Mouse (Mus musculus) heart, embryonic 11.5 days (tissue): Measurements from ENCODE around the gene Arhgap10. TPM values are rescaled to one million over a fixed set of nuclear protein-coding genes. Genes with fewer than 3 reads are reported as not detected.

Source experiments
- ATAC-seq: fragments of 200-750 bp; cut with Nextera tagmentation; replicated peaks from 2 replicates; pipeline ENCODE4 v1.8.0; 2017; ENCODE audit warnings: moderate library complexity; ENCODE audit not compliant: insufficient number of reproducible peaks, low FRiP score, low TSS enrichment
- H3K27ac ChIP-seq: fragments of 300-500 bp; sonication (generic); 2 replicates; pipeline ENCODE4 v1.5.1; 2014; ENCODE audit warnings: mild to moderate bottlenecking, low read depth, low read length
- H3K27me3 ChIP-seq: fragments of 300-500 bp; sonication (generic); 2 replicates; pipeline ENCODE4 v1.6.1; 2014; ENCODE audit warnings: mild to moderate bottlenecking, low read length, mixed read lengths; ENCODE audit not compliant: control insufficient read depth, insufficient read depth
- H3K36me3 ChIP-seq: fragments of 300-500 bp; sonication (generic); 2 replicates; pipeline ENCODE4 v1.6.1; 2014; ENCODE audit warnings: mild to moderate bottlenecking, low read length, moderate library complexity, mixed read lengths; ENCODE audit not compliant: control insufficient read depth, insufficient read depth
- H3K4me1 ChIP-seq: fragments of 300-500 bp; sonication (generic); 2 replicates; pipeline ENCODE4 v1.6.1; 2014; ENCODE audit warnings: low read length; ENCODE audit not compliant: control insufficient read depth, insufficient read depth
- H3K4me2 ChIP-seq: fragments of 300-500 bp; sonication (generic); 2 replicates; pipeline ENCODE4 v1.6.1; 2014; ENCODE audit warnings: mild to moderate bottlenecking, moderate library complexity
- H3K4me3 ChIP-seq: fragments of 300-500 bp; sonication (generic); 2 replicates; pipeline ENCODE4 v1.5.1; 2014; ENCODE audit warnings: low read depth, low read length
- H3K9ac ChIP-seq: fragments of 300-500 bp; sonication (generic); 2 replicates; pipeline ENCODE4 v1.6.1; 2014; ENCODE audit warnings: mild to moderate bottlenecking, low read depth, low read length, moderate library complexity
- H3K9me3 ChIP-seq: fragments of 300-500 bp; sonication (generic); replicated peaks from 2 replicates; pipeline ENCODE4 v1.6.1; 2016; ENCODE audit warnings: low read length; ENCODE audit not compliant: control insufficient read depth
- WGBS: fragments of 180-500 bp; shearing (Covaris S2); extraction: QIAGEN DNeasy Blood & Tissue Kit; methylation state at CpG from one replicate; pipeline ENCODE4 v1.1.7; 2014; ENCODE audit not compliant: insufficient replicate concordance; 5-methylcytosine and 5-hydroxymethylcytosine counted together
- polyA plus RNA-seq: library from polyadenylated mRNA; unstranded; fragments of >200 nt; fragmentation: Nextera tagmentation; extraction: Ambion mirVana; gene quantifications from 2 replicates; pipeline ENCODE4 v1.2.1, GENCODE M21; 2014

Gene Arhgap10
- polyA plus RNA-seq, 1 experiment from 2014 or later = 23.2 TPM

GRCm38 (mm10) chr8:77509044-77509443, 8.7 kb downstream of the Arhgap10 start:
- no peaks in the 10 kb centered on the region for H3K27me3 ChIP-seq
- H3K9me3 ChIP-seq = no peaks in the 10 kb centered on the region
- no peaks in the 10 kb centered on the region for H3K36me3 ChIP-seq
- H3K4me2 ChIP-seq = no peak overlapping the region
- 0 out of 2 replicates have a peak, but pooled peaks cover 3% of the 10 kb centered on the region for H3K4me1 ChIP-seq
- no peak overlapping the region for H3K27ac ChIP-seq
- no peak for ATAC-seq
- no peak overlapping the region for H3K4me3 ChIP-seq
- no peak overlapping the region for H3K9ac ChIP-seq
- WGBS = 83% methylated on average over 7 of the region's 7 CpGs

- Histone ChIP-seq H3K4me1 (0 out of 2 replicates have a peak, but pooled peaks cover 5% of the 10 kb centered on the region), H3K9ac (no peak overlapping the region), H3K27ac (no peak overlapping the region), H3K9me3 (no peaks in the 10 kb centered on the region), H3K36me3 (no peaks in the 10 kb centered on the region), H3K4me3 (no peak overlapping the region), H3K4me2 (no peak overlapping the region), H3K27me3 (no peaks in the 10 kb centered on the region)
- ATAC-seq = no peak
- WGBS = 69% methylated on average over 10 of the region's 10 CpGs
Observed at GRCm38 (mm10) chr8:77507510-77508035, 10.2 kb downstream of the Arhgap10 start.

- no peaks in the 10 kb centered on the region for H3K27me3 ChIP-seq
- H3K4me2 ChIP-seq = no peak overlapping the region
- no peaks in the 10 kb centered on the region for H3K9me3 ChIP-seq
- H3K27ac ChIP-seq = no peak overlapping the region
- 0 out of 2 replicates have a peak, but pooled peaks cover 5% of the 10 kb centered on the region for H3K4me1 ChIP-seq
- WGBS = 79% methylated on average over 7 of the region's 7 CpGs
- no peak overlapping the region for H3K9ac ChIP-seq
- no peak for ATAC-seq
- H3K36me3 ChIP-seq = no peaks in the 10 kb centered on the region
- no peak overlapping the region for H3K4me3 ChIP-seq
Observed at GRCm38 (mm10) chr8:77506539-77506938, 11.2 kb downstream of the Arhgap10 start.

- Histone ChIP-seq H3K27ac (no peak overlapping the region), H3K4me2 (no peak overlapping the region), H3K36me3 (no peaks in the 10 kb centered on the region), H3K27me3 (no peaks in the 10 kb centered on the region), H3K4me1 (0 out of 2 replicates have a peak, but pooled peaks cover 2% of the 10 kb centered on the region), H3K9ac (no peak overlapping the region), H3K9me3 (no peaks in the 10 kb centered on the region), H3K4me3 (no peak overlapping the region)
- WGBS = 82% methylated on average over 6 of the region's 6 CpGs
- no peak for ATAC-seq
Observed at GRCm38 (mm10) chr8:77502547-77502946, 15.2 kb downstream of the Arhgap10 start.

- Histone ChIP-seq H3K4me3 (no peak overlapping the region), H3K4me1 (peaks cover 4% of the 10 kb centered on the region; the same call in 1 of the 2 replicates), H3K27ac (no peak overlapping the region), H3K9me3 (no peaks in the 10 kb centered on the region), H3K27me3 (no peaks in the 10 kb centered on the region), H3K9ac (no peak overlapping the region), H3K36me3 (no peaks in the 10 kb centered on the region), H3K4me2 (no peak overlapping the region)
- ATAC-seq = no peak
- WGBS = 83% methylated on average over 8 of the region's 8 CpGs
Observed at GRCm38 (mm10) chr8:77501131-77501530, 16.6 kb downstream of the Arhgap10 start.

- no peak overlapping the region for H3K4me2 ChIP-seq
- peaks cover 6% of the 10 kb centered on the region; the same call in 1 of the 2 replicates for H3K4me1 ChIP-seq
- H3K36me3 ChIP-seq = no peaks in the 10 kb centered on the region
- 84% methylated on average over 3 of the region's 3 CpGs for WGBS
- no peak overlapping the region for H3K4me3 ChIP-seq
- H3K9ac ChIP-seq = no peak overlapping the region
- ATAC-seq = no peak
- H3K27ac ChIP-seq = no peak overlapping the region
- H3K9me3 ChIP-seq = no peaks in the 10 kb centered on the region
- H3K27me3 ChIP-seq = no peaks in the 10 kb centered on the region
Observed at GRCm38 (mm10) chr8:77500264-77500663, 17.5 kb downstream of the Arhgap10 start.

- Histone ChIP-seq H3K36me3 (no peaks in the 10 kb centered on the region), H3K4me3 (no peak overlapping the region), H3K4me1 (peaks cover 8% of the 10 kb centered on the region), H3K27ac (no peak overlapping the region), H3K9me3 (no peaks in the 10 kb centered on the region), H3K4me2 (no peak overlapping the region), H3K27me3 (no peaks in the 10 kb centered on the region), H3K9ac (no peak overlapping the region)
- 72% methylated on average over 2 of the region's 2 CpGs for WGBS
- no peak for ATAC-seq
Observed at GRCm38 (mm10) chr8:77497442-77497841, 20.3 kb downstream of the Arhgap10 start.

- ATAC-seq = no peak
- 71% methylated on average over 1 of the region's 1 CpGs for WGBS
- Histone ChIP-seq H3K4me2 (no peak overlapping the region), H3K27ac (no peak overlapping the region), H3K4me3 (no peak overlapping the region), H3K27me3 (no peaks in the 10 kb centered on the region), H3K36me3 (no peaks in the 10 kb centered on the region), H3K9me3 (no peaks in the 10 kb centered on the region), H3K4me1 (peaks cover 19% of the 10 kb centered on the region), H3K9ac (no peak overlapping the region)
Observed at GRCm38 (mm10) chr8:77496253-77496652, 21.5 kb downstream of the Arhgap10 start.
